12 mouse cellular contexts compared by ENCODE assay signal in genomic region chr11:106365366-106365765, GRCm38 (mm10). TPM values are rescaled to one million over a fixed set of nuclear protein-coding genes. Genes with fewer than 3 reads are reported as not detected.
DNase-seq lines count a peak whose midpoint lies in the region; ATAC-seq and TF ChIP-seq lines count a peak whose summit lies in the region.
"Had no signal": no experiment of that assay in that cellular context is flagged by ENCODE, and none has a peak within 500 bp of the region (broad histone marks: within the 10 kb centered on the region; RNA-seq: fewer than 3 reads in every experiment).

Gene Prr29, plus strand, starts transcription at chr11:106365472.

- H3K79me2 ChIP-seq in myocyte (ENCODE audit: control insufficient read depth, insufficient read depth), result no peaks in the 10 kb centered on the region

- peak within 1 kb of the TSS; percentile 63 for H3K9ac ChIP-seq in heart, embryonic 11.5 days (ENCODE audit: low read depth, low read length)
- H3K9ac ChIP-seq in lung, embryonic 15.5 days, result no peak within 1 kb of the TSS

- H3ac ChIP-seq in myocyte (ENCODE audit: control insufficient read depth, insufficient read length), result no peak within 1 kb of the TSS

- H3K27me3 ChIP-seq in heart, embryonic 11.5 days (ENCODE audit: control insufficient read depth, insufficient read depth, low read length), result no peaks in the 10 kb centered on the region
- H3K27me3 ChIP-seq in lung, embryonic 15.5 days, result no peaks in the 10 kb centered on the region
- H3K27me3 ChIP-seq in myocyte (ENCODE audit: control insufficient read depth, insufficient read depth, insufficient read length), result no peaks in the 10 kb centered on the region

- 40% methylated on average over 10 of the region's 10 CpGs for WGBS in heart, embryonic 11.5 days (ENCODE audit: insufficient replicate concordance)
- WGBS in lung, embryonic 15.5 days, result 30% methylated on average over 10 of the region's 10 CpGs

- 0 out of 2 replicates have a peak within 1 kb of the TSS, but pooled peaks have one; percentile 18 for H3K4me3 ChIP-seq in heart, embryonic 11.5 days (ENCODE audit: low read depth, low read length)
- no peak within 1 kb of the TSS for H3K4me3 ChIP-seq in lung, embryonic 15.5 days
- peak within 1 kb of the TSS; percentile 19 for H3K4me3 ChIP-seq in myocyte

- 0 out of 2 replicates have a peak, but pooled peaks cover 11% of the 10 kb centered on the region for H3K4me1 ChIP-seq in heart, embryonic 11.5 days (ENCODE audit: control insufficient read depth, insufficient read depth, low read length)
- H3K4me1 ChIP-seq in lung, embryonic 15.5 days, result peaks cover 24% of the 10 kb centered on the region

- no peak for ATAC-seq in heart, embryonic 11.5 days (replicated peaks; ENCODE audit: insufficient number of reproducible peaks, low FRiP score, low TSS enrichment)
- 0 out of 2 replicates have a peak, but pooled peaks have one; percentile 29 for ATAC-seq in lung, embryonic 15.5 days (ENCODE audit: borderline replicate concordance, extremely low read depth, low FRiP score, low TSS enrichment)
- ATAC-seq: CD4-positive, CD25-positive, alpha-beta regulatory T cell, adult 4 months had no signal

- peak within 1 kb of the TSS; percentile 46; the same call in 1 of the 2 replicates for H3K27ac ChIP-seq in heart, embryonic 11.5 days (ENCODE audit: low read depth, low read length)
- H3K27ac ChIP-seq in lung, embryonic 15.5 days, result no peak within 1 kb of the TSS

- DNase-seq in heart, adult 11 months, result no peak
- DNase-seq in lung, postnatal 14 days, result no peak
- peak; percentile 50 for DNase-seq in gastrocnemius, postnatal 10 days
- DNase-seq in embryo, embryonic 9.5 days (ENCODE audit: extremely low spot score), result no peak
- no peak for DNase-seq in left cerebral cortex, postnatal 25 days (ENCODE audit: low spot score in 2 of 2)
- DNase-seq: cerebellum, adult 11-12 months; lung, adult 18-20 months; thymus, adult 18-20 months had no signal

- TF ChIP-seq POLR2A in myocyte (IDR thresholded peaks at IDR 0.05; ENCODE audit: insufficient read length, low read depth), result no peak

- H3K4me2 ChIP-seq in heart, embryonic 11.5 days, result peak within 1 kb of the TSS; percentile 56
- H3K4me2 ChIP-seq in lung, embryonic 15.5 days, result peak within 1 kb of the TSS; percentile 21
- H3K4me2 ChIP-seq in myocyte (ENCODE audit: low read depth), result peak within 1 kb of the TSS; percentile 73

- no peaks in the 10 kb centered on the region for H3K36me3 ChIP-seq in heart, embryonic 11.5 days (ENCODE audit: control insufficient read depth, insufficient read depth, low read length)
- H3K36me3 ChIP-seq in lung, embryonic 15.5 days, result no peaks in the 10 kb centered on the region
- no peaks in the 10 kb centered on the region for H3K36me3 ChIP-seq in myocyte (ENCODE audit: control insufficient read depth, insufficient read depth)

- no peaks in the 10 kb centered on the region for H3K9me3 ChIP-seq in heart, embryonic 11.5 days (replicated peaks; ENCODE audit: control insufficient read depth, low read length)
- H3K9me3 ChIP-seq in lung, embryonic 15.5 days, result no peaks in the 10 kb centered on the region

- intact Hi-C loops in left cerebral cortex, postnatal 25 days (cut with DNase I), result loop anchor here (5.0 kb wide), 1 partner anchor 63 kb away; the partner anchor contains the start of gene Gh

TF ChIP-seq in myocyte, 11 proteins besides CTCF, POLR2A, EP300 and RAD21:
- TF ChIP-seq REST (IDR thresholded peaks at IDR 0.05; ENCODE audit: insufficient read depth, insufficient read length) (no peak), MYOD1 (IDR thresholded peaks at IDR 0.05; ENCODE audit: control insufficient read depth in 1 of 3, insufficient read length in 2 of 3, low read depth in 2 of 3) (peak in 2 of 3 experiments; percentile 45 to 75), MYOG (IDR thresholded peaks at IDR 0.05; ENCODE audit: control insufficient read depth in 1 of 3, insufficient read depth in 1 of 3, insufficient read length in 2 of 3, low read depth in 2 of 3) (peak in 2 of 3 experiments; percentile 52 to 80)

RNA-seq across cellular contexts. Expression of gene Prr29, which starts in this region (rescaled TPM):
- 0.14 TPM in 1 of 2 replicates, not detected in the other for polyA plus RNA-seq in heart, embryonic 11.5 days (2014; fragmentation: Nextera tagmentation; extraction: Ambion mirVana)
- 0.93 and 1.1 TPM in 2 replicates for polyA plus RNA-seq in lung, embryonic 15.5 days (2015; fragmentation: Nextera tagmentation; extraction: Ambion mirVana)
- total RNA-seq in gastrocnemius, postnatal 10 days (2021), result 10 to 100 TPM; 11.4 to 11.5 TPM
- 0.32 TPM for polyA plus RNA-seq in myocyte (2012; fragmentation: generic; extraction: Trizol)
- not detected for total RNA-seq in left cerebral cortex, postnatal 25 days (2021)

Comparison
In these comparisons a context has a peak if more than half of its experiments do, and no peak if none do; other contexts are left out.
1. RNA of gene Prr29 (total RNA-seq): 11.4 to 11.5 TPM in gastrocnemius, postnatal 10 days; not detected in left cerebral cortex, postnatal 25 days; every median in the first group is over 10 times any median in the second.
2. H3K4me2 ChIP-seq: peak in every context shown above with its lines; median percentile 73 in myocyte; 56 in heart, embryonic 11.5 days; 21 in lung, embryonic 15.5 days.